Mouse (Mus musculus) urinary bladder, postnatal 25 days (tissue): ENCODE data around the gene Trem1.

Source experiments
- DNase-seq: peaks from one replicate; pipeline ENCODE4 v3.0.0; 2022; ENCODE audit warnings: low spot score

Gene Trem1

GRCm38 (mm10) chr17:48268276-48268675, 35.7 kb downstream of the Trem1 start:
- no peak for DNase-seq

GRCm38 (mm10) chr17:48269833-48270232, 37.3 kb downstream of the Trem1 start:
- no peak for DNase-seq

GRCm38 (mm10) chr17:48272158-48272557, 39.6 kb downstream of the Trem1 start:
- no peak for DNase-seq

GRCm38 (mm10) chr17:48272598-48272997, 40.0 kb downstream of the Trem1 start:
- DNase-seq = no peak

- no peak for DNase-seq
Observed at GRCm38 (mm10) chr17:48274098-48274497, 41.5 kb downstream of the Trem1 start.

- DNase-seq = peak; percentile 72
Observed at GRCm38 (mm10) chr17:48274885-48275284, 42.3 kb downstream of the Trem1 start.

- DNase-seq = no peak
Observed at GRCm38 (mm10) chr17:48275736-48276135, 43.2 kb downstream of the Trem1 start.

GRCm38 (mm10) chr17:48278381-48278780, 45.8 kb downstream of the Trem1 start:
- no peak for DNase-seq

- DNase-seq = no peak
Observed at GRCm38 (mm10) chr17:48279002-48279401, 46.4 kb downstream of the Trem1 start.

- no peak for DNase-seq
Observed at GRCm38 (mm10) chr17:48280943-48281738, 48.6 kb downstream of the Trem1 start.

GRCm38 (mm10) chr17:48281739-48282085, 49.1 kb downstream of the Trem1 start:
- DNase-seq = no peak

- no peak for DNase-seq
Observed at GRCm38 (mm10) chr17:48286765-48287164, 54.2 kb downstream of the Trem1 start.

GRCm38 (mm10) chr17:48287276-48287675, 54.7 kb downstream of the Trem1 start:
- DNase-seq = no peak

GRCm38 (mm10) chr17:48293500-48294194, 61.1 kb downstream of the Trem1 start:
- DNase-seq = no peak
